Mouse (Mus musculus) liver, adult 2 months (tissue): Measurements from ENCODE around the gene Gm9972. TPM values are rescaled to one million over a fixed set of nuclear protein-coding genes. Genes with fewer than 3 reads are reported as not detected.

ENCODE experiments used
- DNase-seq: peaks from one replicate; pipeline ENCODE4 v3.0.0-alpha.2; 2011; ENCODE audit warnings: low read depth, low spot score; ENCODE audit errors: extremely low read depth
- H3K27ac ChIP-seq: fragments of 200-500 bp; replicated peaks from 2 replicates; pipeline ENCODE4 v1.5.1; 2012; ENCODE audit warnings: low read depth, mild to moderate bottlenecking, control low read depth, inconsistent platforms, low read length; ENCODE audit not compliant: insufficient read depth
- H3K27me3 ChIP-seq: fragments of 200-500 bp; 2 replicates; pipeline ENCODE4 v1.6.1; 2012; ENCODE audit warnings: mild to moderate bottlenecking, moderate library complexity, low read length, inconsistent platforms; ENCODE audit not compliant: control insufficient read depth, insufficient read depth
- H3K36me3 ChIP-seq: fragments of 200-500 bp; 2 replicates; pipeline ENCODE4 v1.6.1; 2012; ENCODE audit warnings: low read length, inconsistent platforms; ENCODE audit not compliant: control insufficient read depth, insufficient read depth
- H3K4me1 ChIP-seq: fragments of 200-500 bp; 2 replicates; pipeline ENCODE4 v1.6.1; 2011; ENCODE audit warnings: low read length; ENCODE audit not compliant: control insufficient read depth, insufficient read depth
- H3K4me3 ChIP-seq: fragments of 200-500 bp; 2 replicates; pipeline ENCODE4 v1.5.1; 2011; ENCODE audit warnings: low read depth, mild to moderate bottlenecking, control low read depth, low read length, moderate library complexity; ENCODE audit not compliant: insufficient read depth
- H3K79me2 ChIP-seq: fragments of 200-500 bp; 2 replicates; pipeline ENCODE4 v1.6.1; 2012; ENCODE audit warnings: inconsistent platforms, mild to moderate bottlenecking, low read length, moderate library complexity; ENCODE audit not compliant: control insufficient read depth, insufficient read depth
- H3K9ac ChIP-seq: fragments of 200-500 bp; 2 replicates; pipeline ENCODE4 v1.6.1; 2012; ENCODE audit warnings: low read depth, mild to moderate bottlenecking, control low read depth, inconsistent platforms, low read length
- CTCF ChIP-seq: fragments of 200-500 bp; IDR thresholded peaks from 2 replicates; pipeline ENCODE4 v1.5.1; 2011; ENCODE audit warnings: low read depth, low read length, control low read depth
- POLR2A ChIP-seq: fragments of 200-500 bp; IDR thresholded peaks from 2 replicates; pipeline ENCODE4 v1.6.1; 2011; ENCODE audit warnings: low read length, control low read depth; ENCODE audit not compliant: insufficient read depth; ENCODE audit errors: extremely low read depth
- WGBS: fragments of 180-500 bp; shearing (Covaris S2); methylation state at CpG from one replicate; pipeline ENCODE4 v1.1.7; 2018; 5-methylcytosine and 5-hydroxymethylcytosine counted together
- polyA plus RNA-seq: library from polyadenylated mRNA; depleted of rRNA; stranded (reverse); fragments of >200 nt; gene quantifications from 2 replicates; pipeline ENCODE4 v1.2.3, GENCODE M21; 2012; rRNA removed
- total RNA-seq: library from RNA; depleted of rRNA; stranded (reverse); fragments of >200 nt; gene quantifications from 2 replicates; pipeline ENCODE4 v1.2.3, GENCODE M21; 2014; rRNA removed

The Gm9972 gene
- total and polyA plus RNA-seq, 2 experiments = not detected

DNA sequence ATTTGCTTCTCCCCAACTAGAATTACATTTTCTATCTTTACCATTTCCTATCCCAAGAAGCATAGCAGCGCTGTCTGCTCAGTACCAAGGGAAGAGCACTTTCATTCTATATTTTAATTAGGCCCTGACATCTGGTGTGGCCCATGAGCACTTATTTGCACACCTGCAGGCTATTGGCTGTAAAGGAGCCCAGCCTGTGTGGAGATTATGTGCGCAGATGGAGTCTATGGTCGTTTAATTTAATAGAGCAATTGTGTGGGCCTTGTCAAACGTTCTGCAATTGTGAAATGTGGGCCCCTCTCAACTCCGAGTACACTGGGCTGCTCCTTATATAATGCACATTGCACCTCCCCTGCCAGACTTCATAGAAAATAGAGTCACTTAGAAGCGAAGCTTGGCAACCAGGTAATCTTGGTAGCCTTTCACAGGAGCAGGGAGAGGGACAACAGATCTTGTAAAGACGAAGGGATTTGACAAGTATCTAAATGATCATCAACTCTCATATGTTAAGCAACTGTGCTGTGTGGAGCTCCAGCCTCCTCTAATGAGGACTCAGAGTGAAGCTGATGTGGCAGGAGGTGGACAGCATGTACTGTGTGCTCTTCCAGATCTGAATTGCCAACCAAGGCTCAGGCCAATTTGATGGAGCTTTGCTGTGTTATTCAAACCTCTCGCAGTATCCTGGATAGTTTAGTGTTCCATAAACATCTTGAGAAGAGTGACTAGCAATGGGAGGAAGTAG is 50.9 kb downstream of the Gm9972 start:
- no peak overlapping the region for H3K4me3 ChIP-seq
- 78% methylated on average over 8 of the region's 8 CpGs for WGBS
- H3K4me1 ChIP-seq = no peaks in the 10 kb centered on the region
- no peaks in the 10 kb centered on the region for H3K27me3 ChIP-seq
- TF ChIP-seq CTCF (no peak), POLR2A (no peak)
- no peak overlapping the region for H3K27ac ChIP-seq
- H3K79me2 ChIP-seq = no peaks in the 10 kb centered on the region
- H3K9ac ChIP-seq = no peak overlapping the region
- no peak for DNase-seq
- no peaks in the 10 kb centered on the region for H3K36me3 ChIP-seq

Other genes with a start within 250 kb of the Gm9972 start
- gene Atp10b, start 114.1 kb downstream of the Gm9972 start, total RNA-seq = 0.07 TPM in 1 of 2 replicates, not detected in the other
- gene Atp10b, start 114.1 kb downstream of the Gm9972 start, polyA plus RNA-seq = not detected in 2 replicates